Mouse (Mus musculus) lung, adult 2 months (tissue): ENCODE results near the gene Kcnc3. TPM values are rescaled to one million over a fixed set of nuclear protein-coding genes. Genes with fewer than 3 reads are reported as not detected.

Experiments
- DNase-seq: peaks from one replicate; pipeline ENCODE4 v3.0.0; 2022
- H3K4me1 ChIP-seq: fragments of 200-500 bp; 2 replicates; pipeline ENCODE4 v1.6.1; 2011; ENCODE audit warnings: low read length; ENCODE audit not compliant: control insufficient read depth, insufficient read depth
- H3K4me3 ChIP-seq: fragments of 200-500 bp; replicated peaks from 2 replicates; pipeline ENCODE3; 2011; ENCODE audit warnings: low read depth, mild to moderate bottlenecking, control low read depth, low read length; ENCODE audit errors: extremely low read depth
- CTCF ChIP-seq: fragments of 200-500 bp; IDR thresholded peaks from 2 replicates; pipeline ENCODE4 v1.5.1; 2011; ENCODE audit warnings: mild to moderate bottlenecking, low read length, control low read depth; ENCODE audit not compliant: insufficient read depth
- POLR2A ChIP-seq: fragments of 200-500 bp; IDR thresholded peaks from 2 replicates; pipeline ENCODE4 v1.6.1; 2011; ENCODE audit warnings: low read depth, mild to moderate bottlenecking, control low read depth, low read length, borderline replicate concordance; ENCODE audit errors: extremely low read depth
- WGBS: fragments of 180-500 bp; shearing (Covaris S2); methylation state at CpG from one replicate; pipeline ENCODE4 v1.1.7; 2018; 5-methylcytosine and 5-hydroxymethylcytosine counted together
- polyA plus RNA-seq: library from polyadenylated mRNA; depleted of rRNA; stranded (reverse); fragments of >200 nt; gene quantifications from 2 replicates; pipeline ENCODE4 v1.2.3, GENCODE M21; 2012

Gene Kcnc3
- polyA plus RNA-seq, 1 experiment = 36.0 TPM

- Histone ChIP-seq H3K4me3 (no peak overlapping the region), H3K4me1 (peaks cover 13% of the 10 kb centered on the region)
- 48% methylated on average over 4 of the region's 4 CpGs for WGBS
- no peak for TF ChIP-seq CTCF
- no peak for TF ChIP-seq POLR2A
- no peak for DNase-seq
These were observed 6.1 kb upstream of the Kcnc3 start for GRCm38 (mm10) chr7:44584265-44584804.

- Histone ChIP-seq H3K4me1 (peaks cover 15% of the 10 kb centered on the region), H3K4me3 (no peak overlapping the region)
- 85% methylated on average over 6 of the region's 6 CpGs for WGBS
- no peak for TF ChIP-seq CTCF
- no peak for TF ChIP-seq POLR2A
- DNase-seq = no peak
These were observed 5.5 kb upstream of the Kcnc3 start for GRCm38 (mm10) chr7:44584921-44585320.

- Histone ChIP-seq H3K4me1 (peaks cover 15% of the 10 kb centered on the region), H3K4me3 (no peak overlapping the region)
- 90% methylated on average over 6 of the region's 6 CpGs for WGBS
- TF ChIP-seq CTCF (no peak), POLR2A (0 out of 2 replicates have a peak, but pooled peaks have one; percentile 23)
- no peak for DNase-seq
These were observed 4.9 kb upstream of the Kcnc3 start for GRCm38 (mm10) chr7:44585606-44586005.

- no peak for DNase-seq
- TF ChIP-seq CTCF = no peak
- no peak for TF ChIP-seq POLR2A
- peaks cover 15% of the 10 kb centered on the region for H3K4me1 ChIP-seq
- 20% methylated on average over 19 of the region's 19 CpGs for WGBS
- H3K4me3 ChIP-seq = no peak overlapping the region
These were observed 3.9 kb upstream of the Kcnc3 start for GRCm38 (mm10) chr7:44586518-44586917.

- TF ChIP-seq POLR2A = peak; percentile 17; the same call in 1 of the 2 replicates
- no peak for TF ChIP-seq CTCF
- DNase-seq = no peak
- Histone ChIP-seq H3K4me1 (peaks cover 15% of the 10 kb centered on the region), H3K4me3 (peak overlapping the region; percentile 8)
- 3% methylated on average over 18 of the region's 18 CpGs for WGBS
These were observed 3.5 kb upstream of the Kcnc3 start for GRCm38 (mm10) chr7:44586930-44587329.

- peaks cover 10% of the 10 kb centered on the region for H3K4me1 ChIP-seq
- DNase-seq = no peak
- 40% methylated on average over 6 of the region's 6 CpGs for WGBS
- TF ChIP-seq CTCF (no peak), POLR2A (no peak)
- no peak overlapping the region for H3K4me3 ChIP-seq
These were observed 2.8 kb upstream of the Kcnc3 start for GRCm38 (mm10) chr7:44587676-44588075.

GRCm38 (mm10) chr7:44588338-44588737 is 2.1 kb upstream of the Kcnc3 start:
- no peak for TF ChIP-seq CTCF
- TF ChIP-seq POLR2A = peak; percentile 15; the same call in 1 of the 2 replicates
- Histone ChIP-seq H3K4me3 (peak overlapping the region; percentile 21), H3K4me1 (peaks cover 7% of the 10 kb centered on the region)
- DNase-seq = no peak
- WGBS = 19% methylated on average over 12 of the region's 12 CpGs

GRCm38 (mm10) chr7:44589149-44589548 is 1.3 kb upstream of the Kcnc3 start:
- DNase-seq = peak; percentile 75
- 0% methylated on average over 31 of the region's 33 CpGs for WGBS
- peak overlapping the region; percentile 61 for H3K4me3 ChIP-seq
- TF ChIP-seq CTCF = no peak
- TF ChIP-seq POLR2A = peak; percentile 43; the same call in 1 of the 2 replicates
- H3K4me1 ChIP-seq = peaks cover 7% of the 10 kb centered on the region

- Histone ChIP-seq H3K4me3 (no peak overlapping the region), H3K4me1 (peaks cover 7% of the 10 kb centered on the region)
- no peak for DNase-seq
- WGBS = 10% methylated on average over 13 of the region's 13 CpGs
- no peak for TF ChIP-seq POLR2A
- TF ChIP-seq CTCF = no peak
These were observed 518 bp upstream of the Kcnc3 start for GRCm38 (mm10) chr7:44589946-44590345.

- no peak for TF ChIP-seq POLR2A
- no peak for TF ChIP-seq CTCF
- Histone ChIP-seq H3K4me1 (peaks cover 7% of the 10 kb centered on the region), H3K4me3 (peak overlapping the region; percentile 64)
- DNase-seq = no peak
- WGBS = under 1% methylated on average over 60 of the region's 60 CpGs
These were observed 1.1 kb downstream of the Kcnc3 start for GRCm38 (mm10) chr7:44591348-44592116.

- no peak for TF ChIP-seq POLR2A
- TF ChIP-seq CTCF = no peak
- peak overlapping the region; percentile 17 for H3K4me3 ChIP-seq
- 5% methylated on average over 13 of the region's 15 CpGs for WGBS
These were observed 2.6 kb downstream of the Kcnc3 start for GRCm38 (mm10) chr7:44593051-44593450.

More at GRCm38 (mm10) chr7:44593051-44593450, 2.6 kb downstream of the Kcnc3 start:
- DNase-seq = no peak
- 0 out of 2 replicates have a peak, but pooled peaks cover 3% of the 10 kb centered on the region for H3K4me1 ChIP-seq
